Mouse (Mus musculus) brain, embryonic 14.5 days (tissue): ENCODE data around the gene Chmp1a.

Experiments used
- CTCF ChIP-seq: fragments of 200-500 bp; IDR thresholded peaks from 2 replicates; pipeline ENCODE4 v1.5.1; 2012; ENCODE audit warnings: inconsistent platforms, mild to moderate bottlenecking, moderate library complexity, borderline replicate concordance; ENCODE audit not compliant: insufficient read depth, insufficient read length; ENCODE audit errors: extremely low read depth
- POLR2A ChIP-seq: fragments of 200-500 bp; IDR thresholded peaks from 2 replicates; pipeline ENCODE4 v1.6.1; 2012; ENCODE audit warnings: mild to moderate bottlenecking, inconsistent platforms, borderline replicate concordance; ENCODE audit not compliant: poor library complexity, insufficient read depth, insufficient read length, severe bottlenecking; ENCODE audit errors: extremely low read depth

- TF ChIP-seq POLR2A (no peak), CTCF (no peak)
Observed at GRCm38 (mm10) chr8:123257114-123257513, 44.6 kb upstream of the Chmp1a start.
